Mouse (Mus musculus) midbrain, embryonic 15.5 days (tissue): ENCODE results near the gene Rtn4rl1. TPM values are rescaled to one million over a fixed set of nuclear protein-coding genes. Genes with fewer than 3 reads are reported as not detected.
"Not testable (repeated sequence)": the region's sequence is repeated elsewhere in the genome, so short reads cannot be mapped to it uniquely, and the experiment has no call there.

Experiments used
- ATAC-seq: fragments of 200-750 bp; cut with Nextera tagmentation; replicated peaks from 2 replicates; pipeline ENCODE4 v1.8.0; 2017; ENCODE audit warnings: moderate TSS enrichment
- H3K27ac ChIP-seq: fragments of 300-500 bp; sonication (generic); 2 replicates; pipeline ENCODE4 v1.5.1; 2015; ENCODE audit warnings: mild to moderate bottlenecking, inconsistent platforms
- H3K27me3 ChIP-seq: fragments of 300-500 bp; sonication (generic); replicated peaks from 2 replicates; pipeline ENCODE4 v1.6.1; 2015; ENCODE audit warnings: inconsistent platforms
- H3K36me3 ChIP-seq: fragments of 300-500 bp; sonication (generic); replicated peaks from 2 replicates; pipeline ENCODE4 v1.6.1; 2015; ENCODE audit warnings: inconsistent platforms
- H3K4me1 ChIP-seq: fragments of 300-500 bp; sonication (generic); 2 replicates; pipeline ENCODE4 v1.6.1; 2015; ENCODE audit warnings: inconsistent platforms
- H3K4me2 ChIP-seq: fragments of 300-500 bp; sonication (generic); 2 replicates; pipeline ENCODE4 v1.6.1; 2015; ENCODE audit warnings: inconsistent platforms, mild to moderate bottlenecking, moderate library complexity
- H3K4me3 ChIP-seq: fragments of 300-500 bp; sonication (generic); 2 replicates; pipeline ENCODE4 v1.5.1; 2015; ENCODE audit warnings: mild to moderate bottlenecking, inconsistent platforms
- H3K9ac ChIP-seq: fragments of 300-500 bp; sonication (generic); 2 replicates; pipeline ENCODE4 v1.6.1; 2015; ENCODE audit warnings: mild to moderate bottlenecking, inconsistent platforms
- H3K9me3 ChIP-seq: fragments of 300-500 bp; sonication (generic); 2 replicates; pipeline ENCODE4 v1.6.1; 2016; ENCODE audit warnings: inconsistent platforms
- WGBS: fragments of 180-500 bp; shearing (Covaris S2); methylation state at CpG from one replicate; pipeline ENCODE4 v1.1.7; 2015; ENCODE audit warnings: mixed read lengths; 5-methylcytosine and 5-hydroxymethylcytosine counted together
- polyA plus RNA-seq: library from polyadenylated mRNA; unstranded; fragments of >200 nt; fragmentation: Nextera tagmentation; extraction: Ambion mirVana; gene quantifications from 2 replicates; pipeline ENCODE4 v1.2.1, GENCODE M21; 2015

Gene Rtn4rl1
- polyA plus RNA-seq, 1 experiment from 2014 or later: 15.7 TPM

DNA sequence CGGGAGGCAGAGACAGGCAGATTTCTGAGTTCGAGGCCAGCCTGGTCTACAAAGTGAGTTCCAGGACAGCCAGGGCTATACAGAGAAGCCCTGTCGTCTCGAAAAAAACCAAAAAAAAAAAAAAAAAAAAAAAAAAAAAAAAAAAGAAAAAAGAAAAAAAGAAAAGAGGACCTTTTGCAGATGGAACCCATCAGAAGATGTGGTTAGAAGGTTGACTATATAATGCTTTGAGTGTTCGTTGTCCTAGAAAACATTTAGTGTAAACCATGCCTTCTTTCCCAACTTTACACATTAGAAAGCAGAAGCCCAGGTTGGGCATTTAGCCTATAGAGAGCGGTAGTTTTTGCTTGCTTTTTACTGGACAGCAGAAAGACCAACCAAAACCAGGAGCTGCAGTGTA is 19.0 kb upstream of the Rtn4rl1 start:
- Histone ChIP-seq H3K4me2 (peak overlapping the region; percentile 88; the same call in 1 of the 2 replicates), H3K4me1 (peaks cover 54% of the 10 kb centered on the region)
- 70% methylated on average over 6 of the region's 6 CpGs for WGBS
- H3K9me3 ChIP-seq, H3K36me3 ChIP-seq, H3K4me3 ChIP-seq, H3K27ac ChIP-seq, H3K27me3 ChIP-seq, ATAC-seq, H3K9ac ChIP-seq: not testable (repeated sequence)

DNA sequence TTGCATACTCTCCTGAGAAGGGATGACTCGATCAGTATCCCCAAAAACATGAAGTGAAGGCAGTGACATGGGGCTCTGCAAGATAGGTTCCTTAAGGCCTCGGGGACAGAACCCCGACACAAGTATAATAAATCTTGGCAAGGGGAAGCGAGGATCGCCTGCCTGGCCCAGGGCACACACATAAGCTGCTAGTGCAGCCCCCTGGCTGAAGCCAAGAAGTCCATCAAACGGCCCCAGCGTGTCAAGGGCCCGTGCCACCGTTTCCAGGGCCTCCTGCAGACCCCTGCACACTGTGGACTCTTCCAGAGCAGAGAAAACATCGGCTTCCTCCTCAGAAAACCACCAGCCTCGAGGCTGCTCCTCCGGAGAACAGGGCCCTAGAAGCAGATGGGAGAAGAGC is 15.6 kb upstream of the Rtn4rl1 start:
- H3K27ac ChIP-seq: peak overlapping the region; percentile 91
- H3K27me3 ChIP-seq: no peaks in the 10 kb centered on the region
- H3K4me2 ChIP-seq: peak overlapping the region; percentile 91
- ATAC-seq: no peak
- H3K9ac ChIP-seq: peak overlapping the region; percentile 80
- H3K4me1 ChIP-seq: peaks cover 23% of the 10 kb centered on the region
- no peaks in the 10 kb centered on the region for H3K9me3 ChIP-seq
- peak overlapping the region; percentile 65 for H3K4me3 ChIP-seq
- WGBS: 56% methylated on average over 12 of the region's 12 CpGs
- H3K36me3 ChIP-seq: no peaks in the 10 kb centered on the region; the same call in 1 of the 2 replicates

DNA sequence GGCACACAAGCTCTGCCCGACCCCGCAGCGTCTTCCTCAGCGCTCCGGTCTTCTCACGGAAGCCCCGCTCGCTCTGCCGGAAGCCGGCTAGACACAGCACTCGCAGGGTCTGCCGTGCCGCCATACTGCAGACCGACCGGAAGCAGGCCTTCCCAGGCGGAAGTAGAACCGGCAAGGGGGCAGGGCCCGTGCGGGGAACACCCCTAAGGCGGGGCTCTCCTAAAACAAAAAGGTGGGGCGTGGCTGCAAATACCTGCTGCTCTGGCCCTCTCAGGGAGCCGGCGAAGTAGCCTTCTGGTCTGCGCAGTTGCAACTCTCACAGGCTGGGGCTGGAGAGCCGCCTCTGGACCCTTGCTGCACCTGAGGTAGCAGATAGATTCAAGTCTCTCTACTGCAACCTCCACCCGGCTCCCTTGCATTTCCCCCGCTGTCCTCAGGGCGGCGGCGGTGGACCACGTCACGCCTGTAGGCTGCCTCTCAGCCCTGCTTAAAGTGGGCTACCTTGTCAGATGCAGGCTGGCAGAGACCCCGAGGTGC is 14.8 kb upstream of the Rtn4rl1 start, which contains the start of gene Ovca2:
Gene Ovca2 (minus strand): TSS at position 164 of the 537 bp plus-strand sequence.
- Histone ChIP-seq H3K9me3 (no peaks in the 10 kb centered on the region), H3K27ac (peak within 1 kb of the TSS; percentile 91), H3K9ac (peak within 1 kb of the TSS; percentile 80), H3K36me3 (no peaks in the 10 kb centered on the region; the same call in 1 of the 2 replicates), H3K4me2 (peak within 1 kb of the TSS; percentile 91), H3K4me1 (peaks cover 20% of the 10 kb centered on the region), H3K4me3 (peak within 1 kb of the TSS; percentile 65), H3K27me3 (no peaks in the 10 kb centered on the region)
- ATAC-seq: peak; percentile 96
- under 1% methylated on average over 33 of the region's 33 CpGs for WGBS

DNA sequence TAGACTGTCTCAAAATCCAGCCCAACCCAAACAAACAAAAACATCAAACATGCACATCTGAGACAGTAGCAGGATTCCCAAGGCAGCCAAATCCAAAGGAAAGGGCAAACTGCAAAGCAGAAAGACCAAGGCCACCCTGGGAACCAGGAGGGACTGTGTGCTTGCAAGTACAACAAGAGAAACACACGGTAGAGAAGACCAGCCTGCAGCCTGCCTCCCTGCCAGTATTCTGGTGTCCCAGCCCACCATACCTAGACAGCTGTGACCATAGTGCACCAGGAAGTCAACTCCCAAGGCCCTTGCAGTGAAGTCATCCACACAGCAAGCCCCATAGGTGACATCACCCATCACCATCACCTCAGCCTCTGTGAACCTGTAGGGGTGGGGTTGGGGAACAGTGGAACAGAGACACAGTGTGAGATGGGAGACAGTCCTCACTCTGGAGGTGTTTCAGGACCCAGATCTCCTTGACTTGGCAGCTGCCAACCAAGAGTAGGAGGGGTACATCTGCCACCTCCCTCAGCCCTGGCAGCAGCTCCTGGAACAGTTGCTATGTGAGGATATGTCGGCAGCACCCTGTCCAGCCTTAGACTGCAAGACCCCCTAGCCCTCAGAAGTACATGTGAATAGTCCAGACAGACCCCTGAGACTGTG is 9.5 kb upstream of the Rtn4rl1 start:
- Histone ChIP-seq H3K4me3 (no peak overlapping the region), H3K36me3 (no peaks in the 10 kb centered on the region), H3K27ac (0 out of 2 replicates have a peak overlapping the region, but pooled peaks have one; percentile 23), H3K9me3 (no peaks in the 10 kb centered on the region), H3K9ac (no peak overlapping the region), H3K4me1 (peaks cover 16% of the 10 kb centered on the region), H3K4me2 (no peak overlapping the region), H3K27me3 (no peaks in the 10 kb centered on the region)
- no peak for ATAC-seq
- WGBS: 79% methylated on average over 2 of the region's 2 CpGs

DNA sequence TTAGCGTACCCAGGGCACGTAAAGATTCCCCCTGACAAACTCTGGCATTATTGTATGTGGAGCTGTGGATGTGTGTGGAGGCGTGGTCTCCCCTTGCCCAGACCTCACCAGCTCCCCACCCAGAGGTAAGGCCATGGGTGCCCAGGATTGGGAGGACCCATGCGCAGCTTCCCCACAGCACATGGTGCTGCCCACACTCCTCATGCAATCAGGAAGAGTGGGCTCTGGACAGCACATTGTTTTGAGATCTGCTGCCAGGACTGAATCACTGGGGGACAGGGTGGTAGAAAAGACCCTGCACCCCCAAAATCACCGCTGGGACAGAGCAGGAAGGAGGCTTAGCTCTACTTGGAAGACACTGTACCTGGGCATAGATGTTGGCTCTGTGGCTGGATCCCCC is 9.0 kb upstream of the Rtn4rl1 start:
- Histone ChIP-seq H3K27me3 (no peaks in the 10 kb centered on the region), H3K9ac (no peak overlapping the region), H3K4me1 (peaks cover 18% of the 10 kb centered on the region), H3K27ac (peak overlapping the region; percentile 23; the same call in 1 of the 2 replicates), H3K36me3 (no peaks in the 10 kb centered on the region), H3K9me3 (no peaks in the 10 kb centered on the region), H3K4me3 (no peak overlapping the region), H3K4me2 (no peak overlapping the region; the same call in 1 of the 2 replicates)
- WGBS: 87% methylated on average over 5 of the region's 5 CpGs
- ATAC-seq: no peak

DNA sequence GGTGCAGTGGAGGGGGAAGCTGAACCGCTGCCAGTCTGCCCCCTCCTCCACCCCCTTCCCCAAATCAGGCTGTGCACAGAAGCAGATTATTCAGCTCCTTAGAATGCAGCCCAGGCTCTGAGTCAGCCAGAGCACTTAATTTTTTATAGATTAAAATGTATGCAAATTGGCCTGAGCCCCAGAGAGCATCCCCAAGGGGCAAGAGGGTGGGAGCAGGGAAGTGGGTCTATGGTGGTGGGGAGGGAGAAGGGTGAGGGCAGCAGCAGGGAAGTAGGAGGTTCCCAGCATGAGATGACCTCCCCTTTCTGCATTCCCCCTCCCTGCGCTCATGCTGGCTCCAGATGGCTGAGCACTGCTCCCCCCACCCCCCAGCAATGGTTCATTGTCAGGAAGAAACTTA is 8.6 kb upstream of the Rtn4rl1 start:
- Histone ChIP-seq H3K9me3 (no peaks in the 10 kb centered on the region), H3K4me1 (peaks cover 19% of the 10 kb centered on the region), H3K4me2 (no peak overlapping the region; the same call in 1 of the 2 replicates), H3K27me3 (no peaks in the 10 kb centered on the region), H3K36me3 (no peaks in the 10 kb centered on the region), H3K9ac (no peak overlapping the region), H3K4me3 (no peak overlapping the region), H3K27ac (peak overlapping the region; percentile 23; the same call in 1 of the 2 replicates)
- 32% methylated on average over 1 of the region's 2 CpGs for WGBS
- ATAC-seq: no peak

DNA sequence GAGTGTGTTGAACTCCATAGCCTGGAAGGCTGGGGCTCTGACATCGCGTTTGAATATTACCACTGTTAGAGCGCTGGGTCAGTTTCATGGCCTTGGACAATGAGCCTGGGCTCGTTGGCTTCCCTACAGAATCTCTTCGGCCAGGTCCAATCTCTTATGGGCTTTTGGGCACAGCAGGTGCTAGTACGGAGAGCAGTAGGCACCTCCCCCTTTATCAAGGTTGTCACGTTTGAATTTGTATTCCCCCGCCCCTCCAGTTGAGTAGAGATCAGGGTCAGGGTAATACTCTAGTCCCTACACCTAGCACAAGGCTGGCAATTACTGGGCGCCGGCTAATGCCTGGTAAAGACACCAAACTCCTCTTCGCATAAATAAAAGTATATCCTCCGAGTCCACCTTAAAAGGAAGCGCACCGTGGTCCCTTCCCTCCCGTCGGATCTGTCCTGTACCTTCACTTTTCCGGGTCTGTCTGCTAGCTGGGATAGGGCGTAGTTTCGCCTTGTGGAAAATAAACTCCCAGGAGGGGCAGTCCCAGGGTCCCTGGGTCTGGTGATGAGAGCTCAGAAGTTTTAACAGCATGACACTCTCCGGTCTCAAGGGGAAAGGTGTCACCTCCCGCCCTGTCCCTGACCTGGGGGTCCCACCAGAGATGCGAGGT is 3.7 kb upstream of the Rtn4rl1 start:
- under 1% methylated on average over 22 of the region's 22 CpGs for WGBS
- H3K27me3 ChIP-seq: 0 out of 2 replicates have a peak, but pooled peaks cover 8% of the 10 kb centered on the region
- peaks cover 51% of the 10 kb centered on the region for H3K4me1 ChIP-seq
- H3K36me3 ChIP-seq: no peaks in the 10 kb centered on the region
- H3K4me2 ChIP-seq: peak overlapping the region; percentile 85
- peak overlapping the region; percentile 57 for H3K9ac ChIP-seq
- H3K27ac ChIP-seq: no peak overlapping the region
- H3K4me3 ChIP-seq: peak overlapping the region; percentile 72
- ATAC-seq: peak; percentile 13
- no peaks in the 10 kb centered on the region for H3K9me3 ChIP-seq

DNA sequence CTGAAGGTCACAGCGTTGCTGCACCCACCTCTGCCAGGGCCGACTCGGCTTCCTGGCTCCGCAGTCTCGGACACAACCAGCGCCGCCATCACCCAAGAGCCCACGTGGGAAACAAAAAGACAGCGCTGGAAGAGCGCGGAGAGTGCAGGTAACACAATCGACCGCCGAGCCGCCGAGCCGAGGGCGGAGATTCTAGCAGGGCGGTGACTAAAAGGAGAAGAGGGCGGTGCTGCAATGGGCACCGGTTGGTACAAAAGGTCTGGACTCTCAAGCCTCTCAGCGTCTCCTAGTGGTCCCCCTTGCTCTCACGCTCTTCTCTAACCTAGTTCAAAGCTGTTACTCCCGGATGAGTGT is 3.2 kb upstream of the Rtn4rl1 start:
- Histone ChIP-seq H3K9me3 (no peaks in the 10 kb centered on the region), H3K4me3 (peak overlapping the region; percentile 72), H3K36me3 (no peaks in the 10 kb centered on the region), H3K27ac (peak overlapping the region; percentile 9; the same call in 1 of the 2 replicates), H3K9ac (peak overlapping the region; percentile 57), H3K4me1 (peaks cover 51% of the 10 kb centered on the region), H3K4me2 (peak overlapping the region; percentile 85), H3K27me3 (0 out of 2 replicates have a peak, but pooled peaks cover 8% of the 10 kb centered on the region)
- WGBS: under 1% methylated on average over 24 of the region's 24 CpGs
- peak; percentile 76 for ATAC-seq

DNA sequence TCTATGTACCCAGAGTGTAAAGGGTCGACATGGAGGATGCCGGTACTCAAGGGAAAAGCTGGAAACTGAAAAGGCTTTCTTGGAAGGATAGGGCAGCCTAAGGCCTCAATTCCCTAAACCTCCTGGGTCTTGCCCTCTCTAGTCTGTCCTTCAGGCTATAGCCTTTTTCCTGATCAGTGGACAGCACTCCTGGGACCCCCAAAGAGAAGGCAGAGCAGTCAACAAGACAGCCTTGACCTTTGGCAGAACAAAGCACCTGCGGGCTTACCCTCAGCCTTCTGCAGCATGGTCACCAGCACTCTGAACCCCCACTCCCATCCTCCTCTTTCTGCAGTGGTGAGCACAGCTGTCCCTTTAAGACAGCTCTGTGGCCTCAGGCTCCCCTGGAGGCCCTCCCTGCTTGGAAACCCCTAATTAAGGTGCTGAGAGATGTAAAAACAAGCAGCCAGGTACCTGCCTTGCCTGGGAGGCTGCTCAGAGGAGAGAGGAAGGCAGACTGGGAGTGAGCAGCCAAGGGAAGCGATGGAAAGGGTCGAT is 2.6 kb upstream of the Rtn4rl1 start, which contains the start of gene Dph1:
Gene Dph1 (minus strand): TSS at position 337 of the 537 bp plus-strand sequence.
- 43% methylated on average over 5 of the region's 5 CpGs for WGBS
- Histone ChIP-seq H3K27me3 (0 out of 2 replicates have a peak, but pooled peaks cover 8% of the 10 kb centered on the region), H3K9ac (peak within 1 kb of the TSS; percentile 57), H3K36me3 (no peaks in the 10 kb centered on the region), H3K4me3 (peak within 1 kb of the TSS; percentile 72), H3K4me2 (peak within 1 kb of the TSS; percentile 85), H3K9me3 (no peaks in the 10 kb centered on the region), H3K4me1 (peaks cover 56% of the 10 kb centered on the region), H3K27ac (peak within 1 kb of the TSS; percentile 9; the same call in 1 of the 2 replicates)
- no peak for ATAC-seq

DNA sequence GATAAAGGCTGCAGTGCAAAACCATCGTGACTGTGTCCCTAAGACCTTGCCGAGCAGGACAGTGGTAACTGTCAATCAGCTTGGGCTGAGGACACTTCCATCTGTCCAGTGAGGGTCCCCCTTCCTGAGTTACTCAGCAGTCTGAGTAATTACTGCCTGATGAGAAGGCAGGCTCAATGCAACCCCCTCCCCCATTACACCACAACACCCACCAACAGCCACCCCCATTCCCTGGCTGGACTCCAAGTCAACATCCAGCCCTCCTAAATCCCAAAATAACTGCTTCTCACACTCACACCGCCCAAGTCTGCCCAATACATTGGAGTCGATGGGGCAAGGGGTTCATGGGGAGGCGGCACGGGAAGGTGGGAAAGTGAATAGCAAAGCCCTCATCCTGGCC is 1.7 kb upstream of the Rtn4rl1 start:
- peaks cover 63% of the 10 kb centered on the region for H3K4me1 ChIP-seq
- ATAC-seq: no peak

DNA sequence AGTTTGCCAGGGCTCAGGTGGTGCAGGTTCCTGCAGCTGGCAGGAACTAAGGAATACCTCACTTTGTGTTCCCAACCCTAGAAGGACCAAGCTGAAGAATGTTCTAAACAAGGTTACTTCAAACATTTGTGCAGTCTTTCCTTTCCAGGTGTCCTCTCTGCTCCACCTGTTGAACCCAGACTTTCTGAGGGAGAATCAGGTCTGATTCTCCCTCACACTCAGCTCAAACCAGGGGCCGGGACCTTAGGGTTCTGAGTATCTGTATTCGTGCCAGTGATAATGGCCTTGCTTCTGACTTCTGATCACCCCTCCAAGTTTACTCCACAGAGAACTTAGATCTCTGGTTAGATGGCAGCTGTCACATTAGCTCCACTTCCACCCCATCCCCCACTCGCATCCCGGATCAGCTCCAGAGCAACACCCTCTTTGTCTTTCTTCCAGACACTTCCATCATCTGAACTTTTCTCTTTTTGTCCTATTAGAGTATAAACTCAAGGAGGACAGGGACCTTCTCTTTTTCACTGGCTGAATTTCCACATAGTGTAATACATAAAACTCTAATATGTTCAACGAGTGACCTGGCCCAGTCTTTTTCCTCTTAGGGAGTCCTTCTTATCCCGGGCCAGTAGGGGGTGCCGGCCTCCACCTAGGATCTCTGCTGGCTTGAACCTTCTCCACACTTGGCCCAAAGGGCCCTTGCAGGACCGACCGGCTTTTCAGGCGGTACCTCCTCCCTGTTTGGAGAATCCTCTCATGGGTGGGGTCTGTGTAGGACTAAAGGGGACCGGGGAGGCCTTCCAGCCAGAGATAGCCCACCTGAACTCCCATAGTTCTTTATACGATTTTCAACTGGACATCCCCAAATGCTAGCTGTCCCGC is 1.0 kb upstream of the Rtn4rl1 start:
- peaks cover 69% of the 10 kb centered on the region for H3K4me1 ChIP-seq
- H3K9me3 ChIP-seq: no peaks in the 10 kb centered on the region
- peak overlapping the region; percentile 60 for H3K4me3 ChIP-seq
- H3K27me3 ChIP-seq: 0 out of 2 replicates have a peak, but pooled peaks cover 8% of the 10 kb centered on the region
- H3K4me2 ChIP-seq: peak overlapping the region; percentile 64
- 22% methylated on average over 13 of the region's 13 CpGs for WGBS
- H3K27ac ChIP-seq: no peak overlapping the region
- peak overlapping the region; percentile 66; the same call in 1 of the 2 replicates for H3K9ac ChIP-seq
- H3K36me3 ChIP-seq: no peaks in the 10 kb centered on the region
- ATAC-seq: peak; percentile 29; the same call in 1 of the 2 replicates

More for the DNA sequence above, 1.7 kb upstream of the Rtn4rl1 start:
- no peak overlapping the region for H3K4me3 ChIP-seq
- no peak overlapping the region for H3K4me2 ChIP-seq
- H3K36me3 ChIP-seq: no peaks in the 10 kb centered on the region
- no peak overlapping the region for H3K9ac ChIP-seq
- H3K9me3 ChIP-seq: no peaks in the 10 kb centered on the region
- 61% methylated on average over 6 of the region's 6 CpGs for WGBS
- H3K27ac ChIP-seq: no peak overlapping the region
- 0 out of 2 replicates have a peak, but pooled peaks cover 8% of the 10 kb centered on the region for H3K27me3 ChIP-seq
